1 mouse cellular context compared by ENCODE assay signal in genomic region chr4:136454850-136455260, GRCm38 (mm10).
A peak's percentile ranks its signal among the peaks of the same experiment; 100 is the strongest.
TF ChIP-seq lines count a peak whose summit lies in the region.

No protein-coding gene starts in this region.

TF ChIP-seq in MEL, 35 proteins besides CTCF, POLR2A, EP300 and RAD21 (continued from another document):
- TF ChIP-seq SMC3 (IDR thresholded peaks at IDR 0.05; ENCODE audit: low read depth, low read length) = peak; percentile 96
- no peak for TF ChIP-seq ZNF384 (IDR thresholded peaks at IDR 0.05; ENCODE audit: low read depth, low read length)
- no peak for TF ChIP-seq ELF1 (IDR thresholded peaks at IDR 0.05; ENCODE audit: low read depth, low read length)
- no peak for TF ChIP-seq GABPA (IDR thresholded peaks at IDR 0.05; ENCODE audit: low read depth, low read length)
- no peak for TF ChIP-seq NRF1 (IDR thresholded peaks at IDR 0.05; ENCODE audit: insufficient read depth, low read depth, low read length, poor library complexity, severe bottlenecking)
- peak; percentile 30; the same call in 1 of the 2 replicates for TF ChIP-seq SIN3A (IDR thresholded peaks at IDR 0.05; ENCODE audit: low read length)
